Mouse (Mus musculus) megakaryocyte, embryonic 14.5 days (primary cell): Measurements from ENCODE around the gene Lama2.

ENCODE experiments used
- FLI1 ChIP-seq: IDR thresholded peaks from 2 replicates; pipeline ENCODE4 v1.6.1; 2012; ENCODE audit warnings: low read length, inconsistent platforms, mixed read lengths
- GATA1 ChIP-seq: IDR thresholded peaks from 3 replicates; pipeline ENCODE4 v1.6.1; 2012; ENCODE audit warnings: mixed read lengths, low read length, inconsistent platforms, borderline replicate concordance

DNA sequence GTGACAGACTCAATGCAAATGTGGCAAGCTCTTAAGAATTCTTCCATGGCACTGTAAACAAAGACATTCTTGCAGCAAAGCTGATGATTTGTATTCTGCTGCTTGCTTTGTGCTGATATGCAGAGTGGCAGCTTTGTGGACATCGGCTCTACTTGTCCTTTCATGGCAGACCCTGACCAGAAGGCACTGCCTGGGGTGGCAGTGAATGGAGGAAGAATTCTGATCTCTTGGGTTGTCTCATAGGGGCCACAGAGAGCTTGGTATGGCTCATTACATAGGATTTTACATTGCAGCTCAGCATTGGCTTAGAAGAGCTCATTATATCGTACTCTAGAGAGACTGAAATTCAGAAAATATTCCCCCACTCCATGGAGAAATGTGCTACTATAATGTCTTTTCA, 352.1 kb downstream of the Lama2 start:
- TF ChIP-seq GATA1 (no peak), FLI1 (no peak)
